In genomic region chr7:64709520-64710262, GRCm38 (mm10) we compare ENCODE assay signal across 8 mouse cellular contexts.
DNase-seq lines count a peak whose midpoint lies in the region; ATAC-seq and TF ChIP-seq lines count a peak whose summit lies in the region.

No protein-coding gene starts in this region.

- POLR2A ChIA-PET in Patski (lab: Charles Lee): no interaction called here

- H3K4me3 ChIP-seq in kidney, postnatal 0 days (replicated peaks; ENCODE audit: low read depth, low read length): no peak overlapping the region
- no peak overlapping the region for H3K4me3 ChIP-seq in liver, postnatal 0 days (ENCODE audit: low read depth, low read length)

- 0 out of 2 replicates have a peak, but pooled peaks have one; percentile 36 for ATAC-seq in kidney, postnatal 0 days (replicated peaks; ENCODE audit: low FRiP score, low read depth)
- ATAC-seq in Patski: no peak
- ATAC-seq in liver, postnatal 0 days: no peak

- in situ Hi-C loops in Patski (cut with MboI; ENCODE audit: low pct_unique_long_range_greater_than_20kb): no loop called here

- WGBS in kidney, postnatal 0 days: 79% methylated on average over 13 of the region's 13 CpGs
- 77% methylated on average over 13 of the region's 13 CpGs for WGBS in liver, postnatal 0 days (ENCODE audit: insufficient replicate concordance)

- no peak overlapping the region for H3K9ac ChIP-seq in kidney, postnatal 0 days (ENCODE audit: low read depth, low read length)
- no peak overlapping the region for H3K9ac ChIP-seq in liver, postnatal 0 days (replicated peaks)

- no peaks in the 10 kb centered on the region for H3K4me1 ChIP-seq in kidney, postnatal 0 days (replicated peaks; ENCODE audit: insufficient read depth, low read length)
- no peaks in the 10 kb centered on the region for H3K4me1 ChIP-seq in liver, postnatal 0 days (ENCODE audit: insufficient read depth)

- no peaks in the 10 kb centered on the region for H3K27me3 ChIP-seq in kidney, postnatal 0 days (ENCODE audit: insufficient read depth, low read length)
- H3K27me3 ChIP-seq in Patski: no peaks in the 10 kb centered on the region
- no peaks in the 10 kb centered on the region for H3K27me3 ChIP-seq in liver, postnatal 0 days (ENCODE audit: insufficient read depth, low read length)

- peak; percentile 33 for DNase-seq in kidney, postnatal 0 days (ENCODE audit: low spot score)
- DNase-seq in kidney, postnatal 25 days: no peak
- no peak for DNase-seq in Patski (ENCODE audit: low read depth, low spot score)
- DNase-seq in cerebellum, postnatal 25 days: peak; percentile 75 to 82
- DNase-seq in liver, postnatal 0 days: no peak
- DNase-seq in urinary bladder, postnatal 4 days (ENCODE audit: low spot score in 2 of 2): no peak
- DNase-seq in lung, adult 18-20 months: no peak
- no peak for DNase-seq in thymus, postnatal 0 days (ENCODE audit: low spot score)

- peak; percentile 64 for TF ChIP-seq CTCF in kidney, postnatal 0 days (IDR thresholded peaks at IDR 0.05; ENCODE audit: low read depth)
- TF ChIP-seq CTCF in Patski (IDR thresholded peaks at IDR 0.05): peak; percentile 13
- TF ChIP-seq CTCF in liver, postnatal 0 days (IDR thresholded peaks at IDR 0.05; ENCODE audit: low read depth): peak; percentile 35

- no peak overlapping the region for H3K4me2 ChIP-seq in kidney, postnatal 0 days (ENCODE audit: low read length)
- no peak overlapping the region for H3K4me2 ChIP-seq in liver, postnatal 0 days (ENCODE audit: low read depth, low read length)

- H3K36me3 ChIP-seq in kidney, postnatal 0 days (ENCODE audit: insufficient read depth, low read length): no peaks in the 10 kb centered on the region
- H3K36me3 ChIP-seq in liver, postnatal 0 days (replicated peaks; ENCODE audit: insufficient read depth, low read length): no peaks in the 10 kb centered on the region

- no peaks in the 10 kb centered on the region for H3K9me3 ChIP-seq in kidney, postnatal 0 days (replicated peaks; ENCODE audit: low read length)
- H3K9me3 ChIP-seq in liver, postnatal 0 days (ENCODE audit: low read length): no peaks in the 10 kb centered on the region

- TF ChIP-seq EP300 in liver, postnatal 0 days (IDR thresholded peaks at IDR 0.05; ENCODE audit: low read depth): no peak

- H3K27ac ChIP-seq in kidney, postnatal 0 days: no peak overlapping the region
- no peak overlapping the region for H3K27ac ChIP-seq in liver, postnatal 0 days (ENCODE audit: low read depth)

- CTCF ChIA-PET in Patski (lab: Charles Lee): no interaction called here

Comparison
In these comparisons a context has a peak if more than half of its experiments do, and no peak if none do; other contexts are left out.
1. DNase-seq: peak in kidney, postnatal 0 days (single experiment) and cerebellum, postnatal 25 days (2 of 2); none in kidney, postnatal 25 days (0 of 2), Patski (single experiment), liver, postnatal 0 days (single experiment), urinary bladder, postnatal 4 days (0 of 2), lung, adult 18-20 months (0 of 2) and thymus, postnatal 0 days (single experiment).
2. CTCF ChIP-seq: peak in every context shown above with its lines; median percentile 64 in kidney, postnatal 0 days; 35 in liver, postnatal 0 days; 13 in Patski.